Mouse (Mus musculus) ES-Bruce4 (cell line): ENCODE results near the gene Mt3. TPM values are rescaled to one million over a fixed set of nuclear protein-coding genes. Genes with fewer than 3 reads are reported as not detected.

Experiments used
- H3K27ac ChIP-seq: 2 replicates; pipeline ENCODE4 v1.5.1; 2012; ENCODE audit warnings: low read length, inconsistent platforms; ENCODE audit not compliant: insufficient read depth
- H3K27me3 ChIP-seq: 2 replicates; pipeline ENCODE4 v1.6.1; 2012; ENCODE audit warnings: mild to moderate bottlenecking, low read length, inconsistent platforms; ENCODE audit not compliant: control insufficient read depth, poor library complexity, insufficient read depth, severe bottlenecking
- H3K36me3 ChIP-seq: 2 replicates; pipeline ENCODE4 v1.6.1; 2012; ENCODE audit warnings: inconsistent platforms, mild to moderate bottlenecking, low read length, moderate library complexity; ENCODE audit not compliant: control insufficient read depth, poor library complexity, insufficient read depth, severe bottlenecking
- H3K4me1 ChIP-seq: one replicate; pipeline ENCODE4 v1.8.1; 2011; ENCODE audit warnings: low read length; ENCODE audit not compliant: control insufficient read depth, insufficient read depth
- H3K4me3 ChIP-seq: 2 replicates; pipeline ENCODE4 v1.5.1; 2011; ENCODE audit warnings: low read depth, mild to moderate bottlenecking, low read length
- H3K9ac ChIP-seq: 2 replicates; pipeline ENCODE4 v1.6.1; 2012; ENCODE audit warnings: low read depth, mild to moderate bottlenecking, inconsistent platforms; ENCODE audit not compliant: poor library complexity, severe bottlenecking
- H3K9me3 ChIP-seq: replicated peaks from 2 replicates; pipeline ENCODE4 v1.6.1; 2012; ENCODE audit warnings: mild to moderate bottlenecking, low read length, inconsistent platforms; ENCODE audit not compliant: control insufficient read depth, poor library complexity, insufficient read depth, severe bottlenecking
- CTCF ChIP-seq: IDR thresholded peaks from one replicate; pipeline ENCODE4 v1.8.1; 2011; ENCODE audit warnings: low read depth, low read length
- EP300 ChIP-seq: IDR thresholded peaks from 2 replicates; pipeline ENCODE4 v1.6.1; 2011; ENCODE audit warnings: low read depth, low read length; ENCODE audit not compliant: insufficient read depth
- POLR2A ChIP-seq: IDR thresholded peaks from one replicate; pipeline ENCODE4 v1.8.1; 2011; ENCODE audit warnings: low read length; ENCODE audit not compliant: insufficient read depth
- polyA plus RNA-seq: library from polyadenylated mRNA; stranded (reverse); fragments of >200 nt; gene quantifications from 2 replicates; pipeline ENCODE4 v1.2.4, GENCODE M21; 2011; ENCODE audit warnings: low read depth; ENCODE audit not compliant: missing spikeins, insufficient read depth, insufficient read length

The Mt3 gene
- polyA plus RNA-seq, 1 experiment, result 3.9 TPM

DNA sequence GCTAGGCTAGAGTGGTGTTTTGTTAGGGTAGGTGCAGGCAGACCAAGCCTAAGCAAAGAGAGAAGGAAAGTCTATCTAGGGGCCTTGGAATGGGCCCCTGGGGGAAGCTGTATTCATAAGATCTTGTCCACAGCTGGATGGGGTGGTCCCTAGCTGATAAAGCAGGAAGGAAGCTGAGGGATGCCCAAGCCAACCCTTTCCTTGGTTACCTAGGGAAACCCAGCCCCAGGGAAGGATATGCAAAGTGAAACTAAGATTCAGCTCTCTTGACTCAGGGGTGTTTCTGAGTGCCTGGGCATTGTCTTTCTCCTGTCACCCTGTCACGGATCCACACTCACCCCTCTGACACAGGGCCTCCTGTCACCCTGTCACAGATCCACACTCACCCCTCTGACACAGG is 39.0 kb upstream of the Mt3 start:
- H3K27me3 ChIP-seq, result no peaks in the 10 kb centered on the region
- no peak overlapping the region for H3K27ac ChIP-seq
- H3K4me1 ChIP-seq, result no peaks in the 10 kb centered on the region
- no peak overlapping the region for H3K9ac ChIP-seq
- no peaks in the 10 kb centered on the region for H3K36me3 ChIP-seq
- no peaks in the 10 kb centered on the region for H3K9me3 ChIP-seq
- TF ChIP-seq CTCF, result no peak
- no peak for TF ChIP-seq EP300
- no peak for TF ChIP-seq POLR2A
- no peak overlapping the region for H3K4me3 ChIP-seq

- H3K4me3 ChIP-seq, result no peak overlapping the region
- no peaks in the 10 kb centered on the region for H3K9me3 ChIP-seq
- no peaks in the 10 kb centered on the region for H3K27me3 ChIP-seq
- H3K36me3 ChIP-seq, result no peaks in the 10 kb centered on the region
- H3K27ac ChIP-seq, result no peak overlapping the region
- H3K4me1 ChIP-seq, result no peaks in the 10 kb centered on the region
- H3K9ac ChIP-seq, result no peak overlapping the region
- TF ChIP-seq CTCF (no peak), POLR2A (no peak), EP300 (no peak)
Observed at GRCm38 (mm10) chr8:94113972-94114371, 38.4 kb upstream of the Mt3 start.

GRCm38 (mm10) chr8:94118776-94119430 is 33.5 kb upstream of the Mt3 start:
- H3K9ac ChIP-seq, result no peak overlapping the region
- peak overlapping the region; percentile 30; the same call in 1 of the 2 replicates for H3K27ac ChIP-seq

GRCm38 (mm10) chr8:94121625-94122024 is 30.8 kb upstream of the Mt3 start:
- Histone ChIP-seq H3K4me1 (no peaks in the 10 kb centered on the region), H3K27me3 (no peaks in the 10 kb centered on the region)

More at GRCm38 (mm10) chr8:94118776-94119430, 33.5 kb upstream of the Mt3 start:
- Histone ChIP-seq H3K27me3 (no peaks in the 10 kb centered on the region), H3K9me3 (no peaks in the 10 kb centered on the region), H3K4me3 (no peak overlapping the region), H3K4me1 (no peaks in the 10 kb centered on the region), H3K36me3 (no peaks in the 10 kb centered on the region)
- TF ChIP-seq CTCF, result no peak
- 0 out of 2 replicates have a peak, but pooled peaks have one; percentile 2 for TF ChIP-seq EP300

GRCm38 (mm10) chr8:94122711-94123468 is 29.5 kb upstream of the Mt3 start:
- Histone ChIP-seq H3K27ac (no peak overlapping the region), H3K9ac (no peak overlapping the region), H3K27me3 (no peaks in the 10 kb centered on the region), H3K4me3 (no peak overlapping the region), H3K4me1 (no peaks in the 10 kb centered on the region), H3K9me3 (no peaks in the 10 kb centered on the region), H3K36me3 (no peaks in the 10 kb centered on the region)
- TF ChIP-seq POLR2A (no peak), EP300 (no peak), CTCF (no peak)

More at GRCm38 (mm10) chr8:94121625-94122024, 30.8 kb upstream of the Mt3 start:
- TF ChIP-seq POLR2A, result no peak
- no peak for TF ChIP-seq CTCF
- no peak for TF ChIP-seq EP300
- Histone ChIP-seq H3K27ac (no peak overlapping the region), H3K4me3 (no peak overlapping the region), H3K36me3 (no peaks in the 10 kb centered on the region), H3K9ac (no peak overlapping the region), H3K9me3 (no peaks in the 10 kb centered on the region)

GRCm38 (mm10) chr8:94127711-94128110 is 24.7 kb upstream of the Mt3 start:
- Histone ChIP-seq H3K36me3 (no peaks in the 10 kb centered on the region), H3K4me3 (no peak overlapping the region), H3K27ac (no peak overlapping the region), H3K9me3 (no peaks in the 10 kb centered on the region), H3K27me3 (no peaks in the 10 kb centered on the region), H3K9ac (no peak overlapping the region), H3K4me1 (no peaks in the 10 kb centered on the region)
- TF ChIP-seq EP300 (no peak), CTCF (no peak), POLR2A (no peak)
